Mouse (Mus musculus): ENCODE data around the gene Tinf2.

DNA sequence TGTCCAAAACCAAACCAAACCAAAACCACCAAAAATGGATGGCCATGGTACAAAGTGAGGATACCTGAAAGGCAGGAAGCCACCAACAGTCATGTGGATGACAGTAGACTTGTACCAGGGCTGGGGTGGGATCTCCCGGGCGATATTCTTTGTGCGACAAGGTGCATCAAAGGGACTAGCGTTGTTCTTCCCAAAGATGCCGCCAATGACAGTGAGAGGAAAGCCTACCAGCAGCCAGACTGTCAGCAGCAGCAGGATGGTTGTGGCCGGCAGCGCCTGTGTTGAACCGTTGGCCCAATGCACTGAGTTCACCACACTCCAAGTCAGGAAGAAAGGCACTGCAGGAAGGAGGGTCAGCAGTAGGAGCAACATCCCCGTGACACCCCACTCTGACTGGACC is 43.8 kb downstream of the Tinf2 start, which contains the start of gene Gm49378:
- TF ChIP-seq CTCF (IDR thresholded peaks at IDR 0.05; ENCODE audit: extremely low read depth, insufficient read length, insufficient replicate concordance, low read depth, low read length) (no peak), POLR2A (IDR thresholded peaks at IDR 0.05; ENCODE audit: low read depth, low read length) (no peak)

All from small intestine, adult 2 months (tissue).